Mouse (Mus musculus) embryonic fibroblast, embryonic 13.5 days (primary cell): ENCODE data around the gene Gm21698.
"Not testable (repeated sequence)": the region's sequence is repeated elsewhere in the genome, so short reads cannot be mapped to it uniquely, and the experiment has no call there.

ENCODE experiments used
- CTCF ChIP-seq: IDR thresholded peaks from 2 replicates; pipeline ENCODE4 v1.5.1; 2011; ENCODE audit warnings: mild to moderate bottlenecking, control low read depth, low read length, moderate library complexity, borderline replicate concordance; ENCODE audit not compliant: insufficient read depth
- POLR2A ChIP-seq: IDR thresholded peaks from 2 replicates; pipeline ENCODE4 v1.6.1; 2011; ENCODE audit warnings: low read depth, mild to moderate bottlenecking, control low read depth, low read length, moderate library complexity

DNA sequence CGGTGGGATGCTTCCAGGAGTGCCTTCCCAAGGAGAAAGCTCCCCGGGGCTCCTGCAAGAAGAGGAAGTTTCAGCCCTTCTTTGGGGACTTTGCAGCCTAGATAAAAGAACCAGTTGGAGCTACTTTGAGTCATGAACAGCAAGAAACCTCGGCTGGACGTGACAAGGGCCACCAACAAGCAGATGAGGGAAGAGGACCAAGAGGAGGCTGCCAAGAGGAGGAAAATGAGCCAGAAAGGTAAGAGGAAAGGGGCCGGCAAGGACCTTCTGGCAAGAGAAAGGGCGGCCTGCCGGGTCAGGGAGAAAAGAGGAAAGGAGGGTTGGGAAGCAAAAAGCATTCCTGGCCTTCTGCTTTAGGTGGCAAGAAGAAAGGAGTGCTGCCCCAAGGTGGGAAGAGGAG is 19.2 kb upstream of the Gm21698 start:
- not testable (repeated sequence) for TF ChIP-seq POLR2A, CTCF
